In the genomic region with DNA sequence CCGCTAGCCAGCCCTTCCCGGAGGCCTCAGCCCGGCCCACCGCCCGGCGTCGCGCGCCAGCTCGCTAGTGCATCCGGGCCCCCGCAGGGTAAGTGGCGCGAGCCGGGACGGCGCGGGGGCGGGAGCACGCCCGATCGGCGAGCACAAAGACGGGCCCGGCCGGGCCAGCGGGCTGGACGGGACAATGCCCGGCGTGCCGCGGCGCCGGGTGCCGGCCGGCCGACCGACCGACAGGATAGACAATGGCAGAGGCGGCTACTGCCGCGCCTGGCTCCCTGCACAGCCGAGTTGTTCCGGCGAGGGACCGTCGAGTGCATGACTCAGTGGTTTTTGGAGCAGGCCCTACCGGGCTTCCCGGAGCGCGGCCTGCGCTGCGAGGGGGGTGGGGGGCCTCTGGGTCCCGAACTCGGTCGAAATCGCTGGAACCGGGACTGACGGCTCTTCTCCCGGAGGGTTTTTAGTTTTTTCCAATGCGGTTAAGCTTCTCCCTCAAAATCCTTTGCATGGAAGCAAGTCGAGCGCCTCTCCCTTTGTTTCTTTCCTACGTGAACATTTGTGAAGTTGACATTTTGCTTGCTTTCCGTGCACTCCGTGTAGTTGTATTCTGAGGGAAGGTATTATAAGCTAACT, we compare ENCODE assay signal across 8 mouse cellular contexts. TPM values are rescaled to one million over a fixed set of nuclear protein-coding genes. Genes with fewer than 3 reads are reported as not detected.
DNase-seq lines count a peak whose midpoint lies in the region; ATAC-seq and TF ChIP-seq lines count a peak whose summit lies in the region.

No protein-coding gene starts in this region.

- H3K27ac ChIP-seq in forebrain, embryonic 14.5 days (ENCODE audit: low read depth, low read length), result peak overlapping the region; percentile 100

- peak; percentile 20 for DNase-seq in brain, embryonic 18.5 days (ENCODE audit: low read depth, low spot score)
- peak; percentile 68 for DNase-seq in forebrain, embryonic 14.5 days (ENCODE audit: low spot score)
- peak; percentile 80 for DNase-seq in heart, postnatal 10 days
- DNase-seq in kidney, postnatal 4 days, result peak; percentile 77 to 87
- peak; percentile 71 to 76 for DNase-seq in lung, adult 18-20 months
- peak; percentile 81 for DNase-seq in thymus, postnatal 0 days (ENCODE audit: low spot score)

- H3K4me3 ChIP-seq in E14TG2a.4 (replicated peaks; ENCODE audit: low read length), result peak overlapping the region; percentile 92
- H3K4me3 ChIP-seq in forebrain, embryonic 14.5 days (ENCODE audit: low read depth, low read length), result peak overlapping the region; percentile 97

- no peaks in the 10 kb centered on the region for H3K27me3 ChIP-seq in E14TG2a.4 (ENCODE audit: insufficient read depth, low read length)
- no peaks in the 10 kb centered on the region for H3K27me3 ChIP-seq in forebrain, embryonic 14.5 days (replicated peaks; ENCODE audit: control insufficient read depth, insufficient read depth, low read length)

- WGBS in forebrain, embryonic 14.5 days, result under 1% methylated on average over 64 of the region's 66 CpGs

- peaks cover 16% of the 10 kb centered on the region for H3K36me3 ChIP-seq in E14TG2a.4 (ENCODE audit: insufficient read depth, low read length)
- peaks cover 14% of the 10 kb centered on the region for H3K36me3 ChIP-seq in forebrain, embryonic 14.5 days (ENCODE audit: control insufficient read depth, insufficient read depth, low read length)

- peak overlapping the region; percentile 100 for H3K9ac ChIP-seq in forebrain, embryonic 14.5 days (ENCODE audit: low read length)

- peak; percentile 57 for ATAC-seq in forebrain, embryonic 14.5 days
- ATAC-seq in neutrophil, adult 5-6 weeks (ENCODE audit: extremely low read depth, insufficient number of reproducible peaks, low FRiP score, poor library complexity, severe bottlenecking), result peak; percentile 27

- peaks cover 32% of the 10 kb centered on the region for H3K4me1 ChIP-seq in E14TG2a.4 (replicated peaks; ENCODE audit: low read depth, low read length)
- peaks cover 13% of the 10 kb centered on the region for H3K4me1 ChIP-seq in forebrain, embryonic 14.5 days (ENCODE audit: control insufficient read depth, insufficient read depth, low read length)

- H3K9me3 ChIP-seq in E14TG2a.4 (ENCODE audit: low read length), result no peaks in the 10 kb centered on the region
- no peaks in the 10 kb centered on the region for H3K9me3 ChIP-seq in forebrain, embryonic 14.5 days (replicated peaks; ENCODE audit: control insufficient read depth, low read length)

- no peak for TF ChIP-seq CTCF in E14TG2a.4 (conservative IDR thresholded peaks at IDR 0.05; ENCODE audit: low read length)

- H3K4me2 ChIP-seq in forebrain, embryonic 14.5 days (ENCODE audit: low read length), result peak overlapping the region; percentile 83

- intact Hi-C loops in heart, postnatal 10 days (cut with DNase I), result loop anchor here (5.0 kb wide), 3 partner anchors 165 to 380 kb away; a partner anchor contains a TSS

RNA-seq across cellular contexts. Expression of a gene that starts 0.7 kb away (rescaled TPM):
- 161 and 176 TPM in 2 replicates for polyA plus RNA-seq in forebrain, embryonic 14.5 days (2014; fragmentation: Nextera tagmentation; extraction: Ambion mirVana)
- 100 to 1,000 TPM; 101 to 115 TPM for total RNA-seq in heart, postnatal 10 days (2021)
- total RNA-seq in neutrophil, adult 5-6 weeks (2017), result 186 and 188 TPM in 2 replicates
- polyA plus RNA-seq in thymus, postnatal 0 days (2015; fragmentation: Nextera tagmentation; extraction: Ambion mirVana), result 82.6 and 94.9 TPM in 2 replicates

Comparison
In these comparisons a context has a peak if more than half of its experiments do, and no peak if none do; other contexts are left out.
1. Peak in every context shown above with its lines: DNase-seq, ATAC-seq, H3K4me3 ChIP-seq and H3K27ac ChIP-seq.
2. DNase-seq: peak in every context shown above with its lines; median percentile 82 in kidney, postnatal 4 days; 81 in thymus, postnatal 0 days; 80 in heart, postnatal 10 days; 74 in lung, adult 18-20 months; 68 in forebrain, embryonic 14.5 days; 20 in brain, embryonic 18.5 days.